Comparison of ENCODE assay signal across 8 mouse cellular contexts in the genomic region with DNA sequence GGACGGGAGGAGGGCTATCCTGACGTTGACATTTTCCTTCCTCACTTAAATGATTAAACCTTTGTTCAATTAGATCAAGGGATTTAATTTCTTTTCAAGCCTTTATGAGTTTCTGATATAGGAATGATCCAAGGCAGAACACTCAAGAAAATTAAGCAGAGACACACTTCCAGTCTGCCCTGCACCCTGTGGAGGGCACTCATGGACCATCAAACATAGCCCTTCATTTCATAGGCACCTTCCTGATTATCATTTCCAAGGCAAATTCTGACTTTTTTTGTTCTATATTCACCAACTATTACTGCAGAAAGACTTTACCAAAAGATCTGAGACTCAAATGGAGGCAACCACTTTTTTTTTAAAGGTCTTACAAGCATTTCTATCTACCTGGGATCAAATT.
DNase-seq lines count a peak whose midpoint lies in the region.
"Had no signal": no experiment of that assay in that cellular context is flagged by ENCODE, and none has a peak within 500 bp of the region (broad histone marks: within the 10 kb centered on the region; RNA-seq: fewer than 3 reads in every experiment).

No protein-coding gene starts in this region.

- intact Hi-C loops in heart, postnatal 25 days (cut with DNase I), result loop anchor here (10.0 kb wide), 1 partner anchor 352 kb away; no protein-coding TSS in a partner anchor

- DNase-seq in heart, postnatal 4 days, result peak; percentile 6
- DNase-seq in heart, postnatal 25 days (ENCODE audit: low spot score), result no peak
- DNase-seq in retina, embryonic 14.5 days (ENCODE audit: low spot score), result peak; percentile 44
- no peak for DNase-seq in retina, postnatal 1 day
- DNase-seq in frontal cortex, postnatal 10 days (ENCODE audit: low spot score in 2 of 2), result peak; percentile 5 to 28
- DNase-seq in ovary, postnatal 10 days (ENCODE audit: low spot score), result no peak
- no peak for DNase-seq in thymus, postnatal 0 days (ENCODE audit: low spot score)
- DNase-seq: heart, adult 11 months had no signal

Comparison
In these comparisons a context has a peak if more than half of its experiments do, and no peak if none do; other contexts are left out.
1. DNase-seq: peak in heart, postnatal 4 days (single experiment), retina, embryonic 14.5 days (single experiment) and frontal cortex, postnatal 10 days (2 of 2); none in heart, postnatal 25 days (single experiment), retina, postnatal 1 day (single experiment), ovary, postnatal 10 days (single experiment) and thymus, postnatal 0 days (single experiment).